Mouse (Mus musculus) G1E-ER4 (cell line): ENCODE data around the gene Pawr. TPM values are rescaled to one million over a fixed set of nuclear protein-coding genes. Genes with fewer than 3 reads are reported as not detected.

Experiments used
- GATA1 ChIP-seq: IDR thresholded peaks from one replicate; pipeline ENCODE4 v1.8.0; 2012; ENCODE audit warnings: low read length, inconsistent platforms
- polyA plus RNA-seq: library from polyadenylated mRNA; stranded (reverse); fragments of >175 nt; gene quantifications from 2 replicates; pipeline ENCODE4 v1.2.3, GENCODE M21; 2012

The Pawr gene
- polyA plus RNA-seq, 1 experiment: 89.4 TPM

- no peak for TF ChIP-seq GATA1
Observed at GRCm38 (mm10) chr10:108335736-108336292, 3.9 kb downstream of the Pawr start.

GRCm38 (mm10) chr10:108336581-108336980 lies 4.7 kb downstream of the Pawr start:
- no peak for TF ChIP-seq GATA1

GRCm38 (mm10) chr10:108338055-108338961 lies 6.4 kb downstream of the Pawr start:
- TF ChIP-seq GATA1: no peak

- no peak for TF ChIP-seq GATA1
Observed at GRCm38 (mm10) chr10:108339118-108339517, 7.2 kb downstream of the Pawr start.

GRCm38 (mm10) chr10:108339872-108340271 lies 8.0 kb downstream of the Pawr start:
- no peak for TF ChIP-seq GATA1

GRCm38 (mm10) chr10:108343734-108344133 lies 11.8 kb downstream of the Pawr start:
- no peak for TF ChIP-seq GATA1

GRCm38 (mm10) chr10:108345123-108345522 lies 13.2 kb downstream of the Pawr start:
- no peak for TF ChIP-seq GATA1

GRCm38 (mm10) chr10:108350125-108351070 lies 18.5 kb downstream of the Pawr start:
- no peak for TF ChIP-seq GATA1

- no peak for TF ChIP-seq GATA1
Observed at GRCm38 (mm10) chr10:108352944-108353343, 21.0 kb downstream of the Pawr start.

GRCm38 (mm10) chr10:108354726-108355391 lies 22.9 kb downstream of the Pawr start:
- no peak for TF ChIP-seq GATA1

GRCm38 (mm10) chr10:108355392-108355775 lies 23.5 kb downstream of the Pawr start:
- TF ChIP-seq GATA1: no peak

- no peak for TF ChIP-seq GATA1
Observed at GRCm38 (mm10) chr10:108356601-108357187, 24.8 kb downstream of the Pawr start.

- no peak for TF ChIP-seq GATA1
Observed at GRCm38 (mm10) chr10:108359974-108360373, 28.1 kb downstream of the Pawr start.

- TF ChIP-seq GATA1: peak; percentile 79
Observed at GRCm38 (mm10) chr10:108360801-108361200, 28.9 kb downstream of the Pawr start.

GRCm38 (mm10) chr10:108361419-108362155 lies 29.7 kb downstream of the Pawr start:
- TF ChIP-seq GATA1: no peak
